Mouse (Mus musculus): Measurements from ENCODE around the gene Prdm2. TPM values are rescaled to one million over a fixed set of nuclear protein-coding genes. Genes with fewer than 3 reads are reported as not detected.
A peak's percentile ranks its signal among the peaks of the same experiment; 100 is the strongest.

The Prdm2 gene
- polyA plus RNA-seq, 1 experiment from 2014 or later, result 7.9 TPM

GRCm38 (mm10) chr4:143198371-143198770 lies 14.4 kb downstream of the Prdm2 start:
- Histone ChIP-seq H3K9me3 (ENCODE audit: low read length) (no peaks in the 10 kb centered on the region), H3K9ac (replicated peaks; ENCODE audit: low read depth) (no peak overlapping the region), H3K36me3 (ENCODE audit: insufficient read depth, low read length) (no peaks in the 10 kb centered on the region), H3K27ac (ENCODE audit: low read length) (no peak overlapping the region), H3K4me1 (ENCODE audit: insufficient read depth, low read depth, low read length) (no peaks in the 10 kb centered on the region), H3K27me3 (replicated peaks; ENCODE audit: insufficient read depth, low read length) (no peaks in the 10 kb centered on the region), H3K4me3 (ENCODE audit: low read depth, low read length) (no peak overlapping the region), H3K4me2 (replicated peaks; ENCODE audit: low read depth, low read length) (no peak overlapping the region)
- WGBS, result 25% methylated on average over 3 of the region's 3 CpGs
- TF ChIP-seq EP300 (IDR thresholded peaks at IDR 0.05) (no peak), CTCF (IDR thresholded peaks at IDR 0.05) (no peak)
- DNase-seq (ENCODE audit: low spot score) (no peak), ATAC-seq (no peak)

DNA sequence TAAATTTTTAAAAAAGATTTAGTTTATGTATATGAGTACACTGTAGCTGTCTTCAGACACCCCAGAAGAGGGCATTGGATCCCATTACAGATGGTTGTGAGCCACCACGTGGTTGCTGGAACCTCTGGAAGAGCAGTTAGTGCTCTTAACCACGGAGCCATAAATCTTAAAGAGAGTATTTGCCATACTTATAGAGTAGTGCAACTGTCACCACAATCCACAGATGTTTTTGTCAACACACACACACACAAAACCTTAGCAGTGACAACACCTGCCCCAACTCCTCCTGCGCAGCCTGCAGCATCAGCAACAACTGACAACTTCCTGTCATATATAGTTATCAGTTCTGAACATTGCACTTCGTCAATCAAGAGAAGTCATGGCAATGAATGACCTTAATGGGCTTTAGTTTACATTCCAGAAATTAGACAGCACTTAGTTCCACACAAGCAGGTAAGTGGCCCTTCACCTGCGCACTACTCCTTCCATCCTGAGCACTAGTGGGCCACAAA lies 14.9 kb downstream of the Prdm2 start:
- Histone ChIP-seq H3K9ac (replicated peaks; ENCODE audit: low read depth) (no peak overlapping the region), H3K27me3 (replicated peaks; ENCODE audit: insufficient read depth, low read length) (no peaks in the 10 kb centered on the region), H3K9me3 (ENCODE audit: low read length) (no peaks in the 10 kb centered on the region), H3K27ac (ENCODE audit: low read length) (no peak overlapping the region), H3K4me1 (ENCODE audit: insufficient read depth, low read depth, low read length) (no peaks in the 10 kb centered on the region), H3K4me2 (replicated peaks; ENCODE audit: low read depth, low read length) (no peak overlapping the region), H3K4me3 (ENCODE audit: low read depth, low read length) (no peak overlapping the region), H3K36me3 (ENCODE audit: insufficient read depth, low read length) (no peaks in the 10 kb centered on the region)
- 41% methylated on average over 5 of the region's 5 CpGs for WGBS
- ATAC-seq, result no peak
- TF ChIP-seq EP300 (IDR thresholded peaks at IDR 0.05) (no peak), CTCF (IDR thresholded peaks at IDR 0.05) (no peak)
- no peak for DNase-seq (ENCODE audit: low spot score)

DNA sequence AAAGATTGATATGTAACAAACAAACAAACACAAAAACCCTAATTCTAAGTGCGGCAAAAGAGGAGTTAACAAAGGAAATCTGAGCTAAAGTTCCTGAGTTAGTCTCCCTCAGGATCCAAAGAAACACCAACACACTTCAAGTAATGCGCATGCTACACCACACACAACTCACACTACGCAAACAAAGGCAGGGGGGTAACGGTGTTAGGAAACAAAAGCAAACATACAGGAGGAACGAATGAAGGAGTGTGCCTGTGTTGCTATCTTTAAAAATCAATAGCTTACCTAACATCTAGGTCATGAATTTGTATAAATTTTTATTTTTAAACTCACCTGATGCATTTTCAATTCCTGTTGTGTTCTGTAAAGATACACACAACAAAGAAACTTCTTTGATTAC lies 18.5 kb downstream of the Prdm2 start:
- Histone ChIP-seq H3K27me3 (replicated peaks; ENCODE audit: insufficient read depth, low read length) (no peaks in the 10 kb centered on the region), H3K9me3 (ENCODE audit: low read length) (no peaks in the 10 kb centered on the region), H3K4me3 (ENCODE audit: low read depth, low read length) (no peak overlapping the region), H3K4me1 (ENCODE audit: insufficient read depth, low read depth, low read length) (no peaks in the 10 kb centered on the region), H3K36me3 (ENCODE audit: insufficient read depth, low read length) (no peaks in the 10 kb centered on the region), H3K4me2 (replicated peaks; ENCODE audit: low read depth, low read length) (no peak overlapping the region), H3K9ac (replicated peaks; ENCODE audit: low read depth) (no peak overlapping the region), H3K27ac (ENCODE audit: low read length) (no peak overlapping the region)
- TF ChIP-seq CTCF (IDR thresholded peaks at IDR 0.05), result no peak
- no peak for TF ChIP-seq EP300 (IDR thresholded peaks at IDR 0.05)
- ATAC-seq, result no peak
- WGBS, result 68% methylated on average over 5 of the region's 5 CpGs
- DNase-seq (ENCODE audit: low spot score), result no peak

DNA sequence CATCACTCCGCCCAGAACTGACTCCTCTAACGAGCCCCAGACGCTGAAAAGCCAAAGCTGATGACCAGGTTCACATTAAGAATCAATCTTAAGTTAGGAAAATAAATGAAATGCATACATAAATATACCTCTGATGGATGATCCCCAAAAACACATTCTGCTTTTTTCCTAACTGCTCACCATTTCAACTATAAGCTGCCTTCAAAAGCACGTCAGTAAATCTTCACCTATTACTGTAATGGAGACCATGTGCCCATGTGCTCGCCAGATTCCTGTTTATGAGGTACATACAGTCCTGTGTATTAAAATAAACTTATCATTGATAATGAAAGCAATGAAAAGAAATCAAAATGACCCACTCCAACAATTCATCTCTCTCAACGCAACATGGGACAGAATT lies 19.6 kb downstream of the Prdm2 start:
- Histone ChIP-seq H3K27ac (ENCODE audit: low read length) (no peak overlapping the region), H3K36me3 (ENCODE audit: insufficient read depth, low read length) (no peaks in the 10 kb centered on the region), H3K4me1 (ENCODE audit: insufficient read depth, low read depth, low read length) (no peaks in the 10 kb centered on the region), H3K9ac (replicated peaks; ENCODE audit: low read depth) (no peak overlapping the region), H3K4me2 (replicated peaks; ENCODE audit: low read depth, low read length) (no peak overlapping the region), H3K9me3 (ENCODE audit: low read length) (no peaks in the 10 kb centered on the region), H3K27me3 (replicated peaks; ENCODE audit: insufficient read depth, low read length) (no peaks in the 10 kb centered on the region), H3K4me3 (ENCODE audit: low read depth, low read length) (no peak overlapping the region)
- no peak for DNase-seq (ENCODE audit: low spot score)
- no peak for ATAC-seq
- TF ChIP-seq EP300 (IDR thresholded peaks at IDR 0.05), result no peak
- TF ChIP-seq CTCF (IDR thresholded peaks at IDR 0.05), result no peak
- WGBS, result 89% methylated on average over 6 of the region's 6 CpGs

DNA sequence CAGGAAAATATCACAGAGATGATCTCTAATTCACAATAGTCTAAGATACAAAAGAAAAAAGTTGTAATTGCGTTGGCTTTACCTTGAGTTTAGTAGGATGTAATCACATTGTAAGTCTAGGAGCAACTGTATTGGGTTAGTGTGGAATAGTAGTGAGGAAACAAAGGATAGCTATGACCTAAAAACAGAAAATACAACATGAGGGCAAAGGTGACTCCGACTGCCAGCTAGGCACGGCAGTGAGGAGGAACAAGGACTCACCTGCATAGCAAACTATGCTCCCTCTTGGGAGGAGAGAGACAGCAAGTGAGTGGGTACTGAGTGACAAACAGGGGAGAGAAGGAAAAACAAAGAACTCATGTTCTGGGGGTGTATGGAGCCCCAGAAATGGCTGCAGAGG lies 21.0 kb downstream of the Prdm2 start:
- H3K9me3 ChIP-seq (ENCODE audit: low read length), result no peaks in the 10 kb centered on the region
- no peaks in the 10 kb centered on the region for H3K36me3 ChIP-seq (ENCODE audit: insufficient read depth, low read length)
- no peak overlapping the region for H3K4me3 ChIP-seq (ENCODE audit: low read depth, low read length)
- no peak overlapping the region for H3K4me2 ChIP-seq (replicated peaks; ENCODE audit: low read depth, low read length)
- H3K27me3 ChIP-seq (replicated peaks; ENCODE audit: insufficient read depth, low read length), result no peaks in the 10 kb centered on the region
- no peak overlapping the region for H3K9ac ChIP-seq (replicated peaks; ENCODE audit: low read depth)
- no peak for TF ChIP-seq CTCF (IDR thresholded peaks at IDR 0.05)
- ATAC-seq (no peak), DNase-seq (ENCODE audit: low spot score) (no peak)
- 66% methylated on average over 3 of the region's 3 CpGs for WGBS
- no peaks in the 10 kb centered on the region for H3K4me1 ChIP-seq (ENCODE audit: insufficient read depth, low read depth, low read length)
- H3K27ac ChIP-seq (ENCODE audit: low read length), result no peak overlapping the region

DNA sequence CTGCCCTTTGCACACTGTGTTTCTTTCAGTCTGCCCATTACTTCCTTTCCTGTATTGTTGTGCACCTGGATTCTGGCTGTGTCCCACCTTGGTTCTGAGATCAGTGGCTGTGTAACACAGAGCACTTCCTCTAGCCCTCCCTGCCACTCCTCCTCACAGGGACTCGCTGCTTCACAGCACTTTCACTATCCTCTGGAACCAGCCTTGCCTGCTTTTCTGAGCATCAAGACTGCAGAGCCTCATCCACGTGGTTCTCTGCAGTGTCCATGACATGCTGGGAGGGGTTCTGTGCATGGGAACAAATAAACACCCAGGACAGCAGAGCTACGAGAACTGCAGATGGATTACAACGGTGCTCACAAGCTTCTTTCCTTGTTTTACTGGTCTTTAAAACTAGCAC lies 22.1 kb downstream of the Prdm2 start:
- no peak for ATAC-seq

More for the DNA sequence above, 22.1 kb downstream of the Prdm2 start:
- Histone ChIP-seq H3K4me1 (ENCODE audit: insufficient read depth, low read depth, low read length) (no peaks in the 10 kb centered on the region), H3K9me3 (ENCODE audit: low read length) (no peaks in the 10 kb centered on the region), H3K27ac (ENCODE audit: low read length) (no peak overlapping the region), H3K4me2 (replicated peaks; ENCODE audit: low read depth, low read length) (no peak overlapping the region), H3K27me3 (replicated peaks; ENCODE audit: insufficient read depth, low read length) (no peaks in the 10 kb centered on the region), H3K9ac (replicated peaks; ENCODE audit: low read depth) (no peak overlapping the region), H3K36me3 (ENCODE audit: insufficient read depth, low read length) (no peaks in the 10 kb centered on the region), H3K4me3 (ENCODE audit: low read depth, low read length) (no peak overlapping the region)
- TF ChIP-seq CTCF (IDR thresholded peaks at IDR 0.05) (no peak), EP300 (IDR thresholded peaks at IDR 0.05) (no peak)
- 27% methylated on average over 4 of the region's 4 CpGs for WGBS
- DNase-seq (ENCODE audit: low spot score), result peak; percentile 11

Data from lung, postnatal 0 days (tissue).